Mouse (Mus musculus): ENCODE results near the gene Duoxa2.
"Not testable (repeated sequence)": the region's sequence is repeated elsewhere in the genome, so short reads cannot be mapped to it uniquely, and the experiment has no call there.

Duoxa2 gene

DNA sequence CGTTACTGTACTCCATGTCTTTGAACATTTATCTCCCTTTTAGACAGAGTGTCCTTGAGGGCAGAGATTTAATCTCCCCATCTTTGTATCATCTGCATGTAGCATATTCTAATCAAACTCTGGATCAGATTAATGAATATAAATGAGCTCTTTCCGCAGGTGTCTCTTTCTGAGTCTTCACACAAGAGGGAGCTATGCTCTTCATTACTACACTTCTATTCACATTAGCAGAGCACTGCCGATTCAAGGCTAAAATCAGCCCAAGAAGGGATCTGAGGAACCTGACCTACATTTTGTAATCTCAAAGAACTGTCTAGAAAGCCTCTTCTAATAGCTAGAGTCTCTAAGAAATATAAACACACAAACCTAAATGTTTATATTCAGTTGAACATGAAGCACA lies 10.9 kb downstream of the Duoxa2 start:
- peak in 1 of 2 experiments; percentile 17 for DNase-seq

DNA sequence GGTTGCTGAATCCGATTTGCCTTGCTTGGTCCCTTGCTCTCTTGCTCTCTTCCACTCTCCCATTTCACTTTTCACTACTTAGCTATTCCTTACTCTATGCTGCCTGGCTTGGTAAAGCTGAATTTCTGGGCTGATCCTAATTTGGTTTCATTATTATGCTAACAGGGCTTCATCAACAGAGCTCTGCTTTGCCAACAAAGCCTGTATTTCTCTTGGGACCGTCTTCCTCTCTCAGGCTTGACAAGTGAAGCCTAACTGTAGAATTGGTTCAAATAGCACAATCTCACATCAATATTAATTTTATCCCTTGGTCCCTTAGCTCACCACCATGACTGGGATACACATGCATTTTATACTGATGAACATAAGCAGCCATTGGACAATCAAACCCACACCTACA lies 12.9 kb downstream of the Duoxa2 start:
- no peak for DNase-seq

DNA sequence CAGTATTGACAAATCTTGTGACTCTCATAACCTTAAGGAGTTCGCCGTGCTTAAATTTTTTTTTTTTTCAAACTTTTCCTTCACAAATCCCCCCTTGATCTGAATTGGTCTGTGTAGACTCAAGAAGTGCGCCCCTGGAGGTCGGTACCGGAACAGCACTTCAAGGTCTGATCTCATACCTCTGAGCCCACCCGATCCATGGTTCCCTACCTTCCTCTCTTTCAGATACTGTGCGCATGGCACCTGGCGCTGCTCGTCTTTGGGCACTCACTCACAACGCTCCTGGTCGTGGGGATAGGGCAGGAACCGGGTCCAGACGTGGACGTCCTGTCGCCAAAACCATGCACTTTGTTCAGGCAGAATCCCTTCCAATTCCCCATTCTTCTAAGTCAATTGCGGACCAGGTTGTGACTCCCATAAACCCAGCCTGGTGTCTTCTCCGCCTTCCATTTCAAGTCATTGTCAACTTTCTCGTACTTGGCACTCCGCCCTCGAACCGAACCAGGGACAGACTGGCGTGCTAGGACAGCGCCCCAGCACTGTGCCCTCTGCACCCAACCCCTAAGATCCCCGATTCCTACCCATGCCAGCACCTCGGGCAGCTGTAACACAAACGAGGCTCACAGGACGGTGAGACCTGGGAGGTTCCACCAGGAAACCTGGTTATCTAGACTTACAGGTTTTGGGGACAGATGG lies 14.2 kb downstream of the Duoxa2 start:
- DNase-seq, result peak; percentile 88 to 95

GRCm38 (mm10) chr2:122313536-122313935 lies 14.8 kb downstream of the Duoxa2 start, which contains the start of gene Duoxa1:
Gene Duoxa1, minus strand, starts transcription at chr2:122313730.
- DNase-seq, result peak in 1 of 2 experiments; percentile 25

DNA sequence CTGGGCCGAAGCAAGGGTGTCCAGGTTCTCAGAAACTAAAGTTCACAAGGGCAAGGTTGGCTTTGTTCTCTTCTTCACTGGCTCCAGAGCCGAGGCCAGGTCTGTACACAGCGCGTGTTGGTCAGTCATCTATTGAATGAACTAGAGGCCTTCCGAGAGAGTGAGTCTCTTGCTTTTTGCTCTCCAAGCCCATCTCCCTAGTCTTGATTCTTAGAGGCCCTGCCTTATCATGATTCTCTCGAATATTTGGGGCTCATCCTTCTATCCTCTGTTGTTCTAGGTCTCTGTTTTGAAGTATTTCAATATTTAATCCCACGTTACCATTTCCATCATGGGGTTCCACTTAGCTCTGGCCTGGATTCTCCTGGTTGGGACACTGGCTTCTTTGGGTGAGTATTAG lies 16.7 kb downstream of the Duoxa2 start, which contains the start of gene Duox1:
Gene Duox1 (plus strand): TSS at position 301 of the 400 bp plus-strand sequence.
- DNase-seq, result no peak

GRCm38 (mm10) chr2:122317384-122317783 lies 18.7 kb downstream of the Duoxa2 start:
- no peak for DNase-seq

DNA sequence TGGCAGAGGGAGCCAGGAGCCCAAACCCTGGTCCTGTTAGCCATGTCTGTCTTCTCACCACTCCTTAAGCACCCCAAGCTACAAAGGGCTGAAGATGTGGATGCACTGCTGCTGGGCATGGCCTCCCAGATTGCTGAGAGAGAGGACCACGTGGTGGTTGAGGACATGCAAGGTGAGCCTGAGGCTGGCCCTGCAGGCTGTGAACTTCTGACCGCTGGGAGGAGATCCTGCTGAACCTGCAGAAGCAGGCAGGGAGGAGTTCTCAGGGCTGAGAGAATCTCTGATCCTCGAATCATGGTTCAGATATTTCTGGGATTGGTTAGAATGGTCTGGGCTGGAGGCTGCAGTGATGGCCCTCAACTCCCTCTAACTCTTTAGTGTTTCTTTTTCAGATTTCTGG lies 25.3 kb downstream of the Duoxa2 start:
- DNase-seq, result no peak

DNA sequence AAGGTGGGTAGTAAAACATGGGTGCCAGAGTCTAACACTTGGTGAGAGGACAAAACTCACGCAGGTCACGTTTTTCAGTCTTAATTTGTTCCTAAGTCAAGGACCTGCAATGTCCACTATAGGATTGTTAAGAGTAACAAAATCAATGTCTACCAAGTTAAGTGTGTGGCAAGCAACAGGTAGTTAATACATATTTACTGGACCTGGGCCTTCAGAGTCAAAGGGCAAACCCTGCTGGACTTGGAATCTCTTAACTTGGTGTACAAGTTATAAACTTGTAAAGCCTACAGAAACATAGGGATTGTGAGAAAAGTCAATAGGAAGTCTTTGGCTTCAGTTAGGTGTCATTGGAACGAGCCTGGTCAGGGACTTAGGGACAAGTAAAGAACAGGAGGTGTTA lies 25.9 kb downstream of the Duoxa2 start:
- DNase-seq, result no peak

- DNase-seq, result no peak
Measured at GRCm38 (mm10) chr2:122325361-122325760, 26.7 kb downstream of the Duoxa2 start.

DNA sequence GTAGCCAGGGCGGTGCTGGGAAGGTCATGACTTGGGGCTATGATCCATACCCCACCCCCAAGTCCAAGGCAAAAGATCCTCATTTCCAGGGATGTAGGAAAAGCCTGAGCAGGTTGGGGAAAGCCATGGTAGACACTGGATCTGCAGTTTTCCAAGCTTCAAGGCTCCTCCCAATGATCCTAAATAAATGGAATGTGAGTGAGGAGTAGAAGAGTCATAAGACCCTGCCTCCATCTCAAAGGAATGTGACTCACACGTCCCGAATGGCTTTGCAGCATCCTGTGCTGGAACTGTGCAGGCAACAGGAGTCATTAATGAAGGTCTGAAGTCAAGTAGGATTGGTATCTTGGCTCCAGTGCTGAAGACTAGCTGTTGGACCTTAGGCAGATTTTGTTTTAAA lies 29.3 kb downstream of the Duoxa2 start:
- no peak for DNase-seq

- DNase-seq, result not testable (repeated sequence)
Measured at GRCm38 (mm10) chr2:122330317-122330716, 31.6 kb downstream of the Duoxa2 start.

DNA sequence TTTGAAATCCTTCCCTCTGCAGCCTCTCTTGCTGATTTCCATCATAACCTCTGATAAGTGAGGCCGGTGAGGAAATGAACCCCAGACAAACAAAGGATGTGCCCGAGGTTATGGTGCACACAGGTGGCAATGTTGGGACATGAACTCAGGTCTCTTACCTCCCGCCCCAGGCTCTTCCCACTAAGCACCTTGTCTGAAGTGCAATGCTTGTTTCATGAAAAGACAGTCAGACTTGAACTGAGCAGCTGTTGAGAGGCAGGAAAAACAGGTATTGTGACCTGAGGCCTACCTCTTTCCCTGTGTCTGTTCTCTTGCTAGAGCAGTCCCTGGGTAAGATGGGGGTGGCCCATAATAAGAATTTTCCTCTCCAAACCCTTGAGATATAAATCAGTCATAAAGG lies 33.5 kb downstream of the Duoxa2 start:
- DNase-seq, result no peak

GRCm38 (mm10) chr2:122334170-122334569 lies 35.5 kb downstream of the Duoxa2 start:
- DNase-seq, result peak in 1 of 2 experiments; percentile 41

DNA sequence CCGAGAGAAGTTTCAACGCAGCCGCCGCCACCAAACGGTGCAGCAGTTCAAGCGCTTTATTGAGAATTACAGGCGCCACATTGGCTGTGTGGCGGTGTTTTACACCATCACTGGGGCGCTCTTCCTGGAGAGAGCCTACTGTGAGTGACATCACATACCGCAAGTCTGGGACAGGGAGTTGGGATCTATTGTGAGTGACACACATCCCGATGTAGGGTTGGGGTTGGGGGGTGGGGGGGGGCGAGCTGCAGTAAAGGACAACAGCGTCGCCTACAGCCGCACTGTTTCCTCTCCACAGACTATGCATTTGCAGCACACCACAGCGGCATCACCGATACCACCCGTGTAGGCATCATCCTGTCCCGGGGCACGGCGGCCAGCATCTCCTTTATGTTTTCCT lies 38.6 kb downstream of the Duoxa2 start:
- no peak for DNase-seq

DNA sequence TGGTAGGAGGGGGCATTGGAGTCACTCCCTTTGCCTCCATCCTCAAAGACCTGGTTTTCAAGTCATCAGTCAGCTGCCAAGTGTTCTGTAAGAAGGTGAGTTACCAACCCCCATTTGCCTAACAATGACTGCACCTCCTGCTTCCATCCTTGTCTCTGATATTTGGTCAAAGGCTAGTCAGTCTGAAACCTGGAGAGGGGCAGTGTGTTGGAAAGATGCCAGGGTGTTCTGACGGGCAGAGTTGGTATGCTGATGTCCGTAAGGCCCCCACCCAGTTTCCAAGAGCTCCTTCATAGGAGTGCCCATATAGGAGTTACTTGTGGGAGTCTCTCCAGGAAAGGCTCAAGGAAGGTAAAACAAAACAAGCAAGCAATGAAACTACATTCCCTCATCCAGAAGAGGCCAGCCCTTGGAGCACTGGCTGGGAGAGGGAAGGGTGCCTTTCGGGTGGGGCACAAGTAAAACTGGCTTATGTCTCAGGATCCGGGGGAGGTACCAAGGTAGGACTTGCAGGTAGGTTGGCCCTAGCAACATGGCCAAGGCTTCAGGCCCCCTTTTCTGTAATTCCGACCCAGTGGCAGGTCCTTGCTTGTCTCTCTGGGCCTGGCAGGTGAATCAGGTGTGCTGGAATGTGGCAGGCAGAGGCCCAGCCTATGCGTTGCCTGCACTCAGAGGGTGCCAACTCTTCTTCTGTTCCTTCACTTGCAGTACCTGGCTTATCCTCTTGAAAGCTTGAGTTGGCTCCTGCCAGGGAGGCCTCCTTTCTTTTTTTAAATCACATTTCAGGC lies 46.6 kb downstream of the Duoxa2 start:
- DNase-seq, result peak; percentile 57 to 63

- peak; percentile 39 to 51 for DNase-seq
Measured at GRCm38 (mm10) chr2:122346164-122346563, 47.5 kb downstream of the Duoxa2 start.

DNA sequence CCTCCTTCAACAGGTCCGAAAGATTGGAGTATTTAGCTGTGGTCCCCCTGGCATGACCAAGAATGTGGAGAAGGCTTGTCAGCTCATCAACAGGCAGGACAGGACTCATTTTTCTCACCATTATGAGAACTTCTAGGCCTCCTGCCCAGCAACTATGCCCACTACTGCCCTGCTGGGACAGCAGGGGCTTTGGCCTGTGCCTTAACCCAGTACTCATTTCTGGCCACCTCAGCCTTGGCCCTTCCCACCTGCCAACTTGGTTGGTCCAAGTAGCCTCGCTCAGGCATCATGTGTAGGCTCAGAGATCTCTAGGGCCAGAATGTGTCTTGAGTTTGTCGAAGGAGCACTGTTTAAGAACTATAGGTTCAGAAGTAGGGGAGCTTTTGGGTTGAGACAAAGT lies 48.6 kb downstream of the Duoxa2 start:
- DNase-seq, result peak; percentile 32 to 44

GRCm38 (mm10) chr2:122348531-122349131 lies 49.9 kb downstream of the Duoxa2 start:
- DNase-seq, result peak; percentile 94 to 95

DNA sequence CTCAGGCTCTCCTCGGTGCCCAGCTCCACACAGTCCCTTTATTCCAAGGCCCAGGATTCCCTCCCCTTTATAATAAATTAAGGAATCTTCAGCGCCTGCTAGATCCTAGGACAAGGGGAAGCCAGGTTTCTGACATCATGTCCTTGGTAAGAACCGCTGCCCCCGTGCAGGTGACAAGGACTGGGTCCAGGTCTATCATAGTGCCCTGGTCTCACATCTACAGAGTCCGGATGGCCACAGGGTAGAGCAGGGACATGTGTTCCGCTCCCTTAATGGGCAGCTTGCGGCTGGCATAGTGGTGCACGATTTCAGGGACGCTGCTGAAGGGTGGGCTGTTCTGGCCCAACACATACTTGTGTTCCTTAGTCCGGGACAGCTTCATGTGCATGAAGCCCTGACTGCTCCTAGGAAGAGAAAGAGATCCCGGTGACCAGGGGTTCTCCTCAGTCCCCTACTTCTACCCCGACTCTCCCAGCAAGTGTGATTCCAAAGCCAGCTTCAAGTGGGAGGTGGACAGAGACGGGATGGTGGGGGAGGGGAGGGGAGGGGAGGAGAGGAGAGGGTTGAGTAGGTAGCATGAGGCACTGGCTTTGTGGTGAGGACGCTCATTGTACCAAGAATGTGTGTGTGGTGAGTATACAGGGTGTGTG lies 50.6 kb downstream of the Duoxa2 start:
- peak; percentile 41 to 66 for DNase-seq

GRCm38 (mm10) chr2:122351156-122351930 lies 52.6 kb downstream of the Duoxa2 start:
- DNase-seq, result peak; percentile 50 to 56

GRCm38 (mm10) chr2:122351931-122352329 lies 53.2 kb downstream of the Duoxa2 start:
- DNase-seq, result peak; percentile 76 to 83

Measured in cerebellum, postnatal 14 days (tissue).